Mouse (Mus musculus): ENCODE measurements around the gene Mical2.

- TF ChIP-seq POLR2A (IDR thresholded peaks at IDR 0.05; ENCODE audit: insufficient read depth, low read depth, low read length) (peak; percentile 90), EP300 (IDR thresholded peaks at IDR 0.05; ENCODE audit: insufficient read depth, low read depth, low read length) (0 out of 2 replicates have a peak, but pooled peaks have one; percentile 6), CTCF (IDR thresholded peaks at IDR 0.05) (no peak)
Measured at GRCm38 (mm10) chr7:112225615-112226262, at the start of gene Mical2.
